In genomic region chr6:8174062-8174461, GRCm38 (mm10) we compare ENCODE assay signal across 7 mouse cellular contexts. TPM values are rescaled to one million over a fixed set of nuclear protein-coding genes. Genes with fewer than 3 reads are reported as not detected.
DNase-seq lines count a peak whose midpoint lies in the region.

No protein-coding gene starts in this region.

- DNase-seq in kidney, adult 9 months: peak; percentile 0
- DNase-seq in kidney, postnatal 4 days: no peak
- peak; percentile 82 for DNase-seq in 3T3-L1 (ENCODE audit: low read depth, low spot score)
- DNase-seq in brain, adult 2 months (ENCODE audit: low read depth, low spot score): peak; percentile 22
- peak; percentile 23 for DNase-seq in heart, postnatal 4 days
- DNase-seq in T-cell, adult 2 months (ENCODE audit: low spot score): no peak
- no peak for DNase-seq in urinary bladder, postnatal 14 days (ENCODE audit: low spot score)

RNA-seq across cellular contexts. Expression of gene Col28a1, which starts 18.4 kb away (rescaled TPM):
- total RNA-seq in heart, postnatal 4 days (2021): under 1 TPM; 0.59 to 0.76 TPM

RNA-seq across cellular contexts. Expression of gene Mios, which starts 35.0 kb away (rescaled TPM):
- 10 to 100 TPM; 21.5 to 23.2 TPM for total RNA-seq in heart, postnatal 4 days (2021)

Comparison
In these comparisons a context has a peak if more than half of its experiments do, and no peak if none do; other contexts are left out.
1. DNase-seq: peak in kidney, adult 9 months (single experiment), 3T3-L1 (single experiment), brain, adult 2 months (single experiment) and heart, postnatal 4 days (single experiment); none in kidney, postnatal 4 days (0 of 2), T-cell, adult 2 months (single experiment) and urinary bladder, postnatal 14 days (single experiment).